Mouse (Mus musculus): ENCODE measurements around the gene Gm44790.

Gene Gm44790

DNA sequence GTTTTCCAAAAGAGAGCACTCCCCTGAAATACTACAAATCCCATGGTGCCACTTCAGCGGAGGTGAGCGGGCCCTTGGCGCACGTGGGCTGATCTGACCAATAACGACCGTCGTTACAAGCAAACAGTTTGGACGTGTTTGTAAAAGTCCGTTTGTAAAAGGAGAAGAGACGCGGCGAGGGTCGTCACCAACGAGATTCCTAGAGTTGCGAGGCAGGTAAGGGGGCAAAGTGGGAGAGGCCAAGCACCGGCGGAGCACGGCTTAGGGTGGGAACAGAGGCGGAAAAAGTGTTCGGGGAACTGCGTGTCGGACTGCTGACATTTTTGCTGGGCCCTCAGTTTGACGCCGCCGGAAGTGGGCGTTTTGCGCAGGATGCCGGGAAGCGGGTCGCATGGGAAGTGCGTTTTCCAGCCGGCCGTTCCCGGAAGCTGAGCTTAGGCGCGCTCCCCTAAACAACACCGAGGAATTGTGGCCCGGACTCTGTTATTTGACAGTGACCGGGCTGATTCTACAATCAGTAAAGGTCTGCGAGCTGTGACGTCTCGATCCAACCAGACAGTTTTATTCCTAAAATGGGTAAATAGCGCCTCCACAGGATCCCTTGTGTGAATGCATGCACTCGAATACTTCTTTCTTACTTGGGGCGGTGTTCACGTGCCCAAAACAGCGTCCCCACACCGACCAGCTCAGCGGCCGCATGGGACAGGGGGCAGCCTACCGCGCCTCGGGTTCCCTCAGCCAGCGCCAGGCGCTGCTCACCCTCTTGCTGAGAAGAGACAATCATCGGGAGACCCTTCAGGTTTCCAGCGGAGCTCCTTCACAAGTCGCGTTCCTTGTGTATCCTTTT, 12.0 kb downstream of the Gm44790 start, which contains the start of gene C87436:
Gene C87436, plus strand, starts transcription at position 103 of the 847 bp plus-strand sequence.
- ChIA-PET POLR2A (interaction anchor here (0.5 to 8.3 kb wide), 81 partner anchors 9 to 988 kb away, joined by 3 to 116 read pairs (median 5); partner anchors contain the start of genes Fam136a (in 3 of the 4), Snrpg (in 2 of the 4), Gfpt1 (in 1 of the 4) and Mxd1 (in 1 of the 4)), CTCF (interaction anchor here in 3 of 4 experiments (0.6 to 1.9 kb wide), 23 partner anchors 10 to 432 kb away, joined by 3 to 11 read pairs (median 4); partner anchors contain the start of genes Snrpg (in 2 of the 3) and Fam136a (in 1 of the 3))

DNA sequence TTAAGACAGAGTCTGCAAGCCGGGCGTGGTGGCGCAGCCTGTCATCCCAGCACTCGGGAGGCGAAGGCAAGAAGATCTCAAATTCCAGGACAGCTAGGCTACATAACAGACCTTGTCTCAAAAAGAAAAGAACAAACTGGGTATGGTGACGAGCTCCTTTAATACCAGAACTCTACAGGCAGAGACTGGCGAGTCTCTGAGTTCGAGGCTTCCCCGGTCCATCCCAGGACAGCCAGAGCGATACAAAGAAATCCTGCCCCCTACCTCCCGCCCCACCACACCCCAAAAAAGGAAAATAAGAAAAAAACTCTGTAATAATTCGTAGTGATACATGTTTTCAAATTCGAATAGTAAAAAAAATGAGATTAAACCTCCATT, 12.7 kb downstream of the Gm44790 start:
- CTCF ChIA-PET: interaction anchor here in 3 of 4 experiments (0.6 to 1.9 kb wide), 16 partner anchors 9 to 431 kb away, joined by 3 to 11 read pairs (median 4); partner anchors contain the start of genes Fam136a (in 1 of the 3) and Snrpg (in 1 of the 3)
- POLR2A ChIA-PET: interaction anchor here (0.5 to 8.3 kb wide), 67 partner anchors 8 to 989 kb away, joined by 3 to 116 read pairs (median 5); partner anchors contain the start of genes Fam136a (in 3 of the 4), Snrpg (in 2 of the 4), Gfpt1 (in 1 of the 4) and Mxd1 (in 1 of the 4)

DNA sequence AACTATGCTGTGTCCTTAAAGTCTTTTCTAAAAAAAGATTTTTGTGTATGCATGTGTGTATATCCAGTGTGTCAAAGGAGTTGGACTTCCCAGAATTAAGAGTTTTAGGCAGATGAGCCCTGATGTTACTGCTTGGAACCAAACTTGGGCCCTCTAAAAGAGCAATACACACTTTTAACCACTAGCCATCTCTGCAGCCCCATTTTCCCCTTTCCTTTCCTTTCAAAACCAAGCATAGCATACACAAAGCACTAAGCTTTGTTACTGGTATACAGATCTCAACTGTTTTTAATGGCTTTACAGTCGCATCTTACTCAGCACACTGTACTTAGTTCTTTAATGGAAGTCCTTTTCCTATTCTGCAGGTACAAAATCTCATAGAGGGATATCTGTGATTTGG, 13.1 kb downstream of the Gm44790 start:
- ChIA-PET CTCF (interaction anchor here in 2 of 4 experiments (0.7 to 1.9 kb wide), 8 partner anchors 18 to 160 kb away, joined by 3 to 11 read pairs (median 4); partner anchors contain the start of gene Snrpg (in 1 of the 2)), POLR2A (interaction anchor here in 3 of 4 experiments (0.6 to 8.3 kb wide), 42 partner anchors 10 to 229 kb away, joined by 3 to 116 read pairs (median 5); partner anchors contain the start of genes Snrpg (in 2 of the 3), Fam136a (in 1 of the 3), Mxd1 (in 1 of the 3) and Tia1 (in 1 of the 3))

DNA sequence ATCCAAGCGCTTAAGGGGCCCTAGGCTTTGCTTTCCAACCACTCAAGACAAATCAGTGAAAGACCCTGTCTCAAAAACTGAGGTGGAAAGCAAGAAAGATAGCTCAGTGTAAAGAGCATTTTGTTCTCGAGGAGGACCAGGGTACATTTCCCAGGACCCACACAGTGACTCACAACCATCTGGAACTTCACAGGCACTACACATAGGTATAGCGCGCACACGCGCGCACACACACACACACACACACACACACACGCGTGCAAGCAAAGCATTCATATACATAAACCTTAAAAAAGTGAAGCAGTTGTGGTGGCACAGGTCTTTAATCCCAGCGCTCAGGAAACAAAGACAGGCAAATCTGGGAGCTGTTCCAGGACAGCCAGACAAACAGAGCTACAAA, 15.1 kb downstream of the Gm44790 start:
- CTCF ChIA-PET: interaction anchor here in 1 of 4 experiments (0.5 to 0.6 kb wide), 2 partner anchors 44 to 328 kb away, joined by 6 to 7 read pairs; no protein-coding TSS in a partner anchor
- POLR2A ChIA-PET: interaction anchor here (0.5 to 8.3 kb wide), 24 partner anchors 9 to 379 kb away, joined by 3 to 116 read pairs (median 4); partner anchors contain the start of genes Snrpg (in 2 of the 4) and Tia1 (in 1 of the 4)

DNA sequence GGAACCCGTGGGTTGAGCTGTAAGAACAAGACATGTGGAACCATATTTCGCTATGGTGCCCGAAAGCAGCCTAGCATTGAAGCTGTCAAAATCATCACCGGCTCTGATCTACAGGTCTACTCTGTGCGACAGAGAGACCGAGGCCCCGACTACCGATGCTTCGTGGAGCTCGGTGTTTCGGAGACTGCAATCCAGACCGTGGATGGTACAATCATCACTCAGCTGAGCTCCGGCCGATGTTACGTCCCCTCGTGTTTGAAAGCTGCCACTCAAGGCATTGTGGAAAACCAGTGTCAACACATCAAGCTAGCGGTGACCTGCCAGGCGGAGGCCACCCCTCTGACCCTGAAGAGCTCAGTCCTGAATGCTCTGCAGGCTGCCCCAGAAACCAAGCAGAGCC, 19.1 kb downstream of the Gm44790 start:
- ChIA-PET POLR2A (interaction anchor here in 3 of 4 experiments (0.6 to 1.5 kb wide), 9 partner anchors 8 to 75 kb away, joined by 3 to 10 read pairs (median 4); partner anchors contain the start of gene Snrpg (in 1 of the 3)), CTCF (interaction anchor here in 2 of 4 experiments (0.7 to 1.0 kb wide), 3 partner anchors 63 to 169 kb away, joined by 3 read pairs; partner anchors contain the start of gene Fam136a (in 1 of the 2))

DNA sequence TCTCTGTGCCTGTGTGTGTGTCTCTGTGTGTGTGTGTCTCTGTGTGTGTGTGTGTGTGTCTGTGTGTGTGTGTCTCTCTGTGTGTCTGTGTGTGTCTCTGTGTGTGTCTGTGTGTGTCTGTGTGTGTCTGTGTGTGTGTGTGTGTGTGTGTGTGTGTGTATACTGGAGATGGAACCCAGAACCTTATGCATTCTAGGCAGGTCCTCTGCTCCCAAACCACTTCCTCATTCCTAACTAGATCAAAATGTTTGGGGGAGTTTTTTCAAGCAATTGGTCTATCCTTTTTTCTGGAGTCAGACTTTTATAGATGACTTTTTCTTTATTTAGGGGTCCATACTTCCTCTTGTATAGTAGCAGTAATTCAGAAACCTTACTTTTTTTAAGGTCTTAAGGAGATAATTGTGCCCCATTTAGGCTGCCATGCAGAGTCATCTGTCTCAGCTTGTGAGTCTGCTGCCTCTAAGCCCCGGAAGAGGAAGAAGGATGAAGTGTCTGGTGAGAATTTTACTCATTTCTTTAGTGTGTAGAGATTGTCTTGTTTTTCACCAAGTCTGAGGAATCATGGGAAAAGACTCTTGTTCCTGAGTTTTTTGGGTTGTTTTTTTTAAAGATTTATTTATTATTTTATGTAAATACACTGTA, 20.6 kb downstream of the Gm44790 start:
- CTCF ChIA-PET: interaction anchor here in 1 of 4 experiments (0.7 kb wide), 1 partner anchor 82 kb away, joined by 3 read pairs; no protein-coding TSS in a partner anchor
- POLR2A ChIA-PET: interaction anchor here (0.7 to 4.2 kb wide), 4 partner anchors 8 to 26 kb away, joined by 3 to 24 read pairs (median 3); partner anchors contain the start of gene C87436 (in 2 of the 4)

DNA sequence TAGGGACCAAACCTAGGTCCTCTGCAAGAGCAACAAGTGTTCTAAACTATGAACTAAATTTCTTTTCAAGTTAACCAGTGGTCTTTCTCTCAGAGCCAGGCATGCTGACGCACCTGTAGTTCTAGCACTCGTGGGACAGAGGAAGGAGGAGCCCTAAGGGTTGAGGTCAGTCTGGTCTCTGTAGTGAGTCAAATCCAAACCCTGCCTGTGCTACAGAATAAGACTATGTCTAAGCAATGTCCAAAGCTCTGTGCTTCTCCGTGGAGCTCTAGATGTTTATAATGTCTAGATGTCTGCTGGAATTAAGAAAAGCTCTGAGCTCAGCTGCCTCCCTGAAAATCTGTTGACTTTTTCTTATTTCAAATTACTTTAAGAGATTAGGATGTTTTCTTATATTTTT, 30.3 kb downstream of the Gm44790 start:
- ChIA-PET POLR2A (interaction anchor here in 3 of 4 experiments (0.9 to 9.7 kb wide), 11 partner anchors 9 to 91 kb away, joined by 3 to 78 read pairs (median 4); partner anchors contain the start of gene C87436 (in 2 of the 3)), CTCF (interaction anchor here in 2 of 4 experiments (0.6 to 1.3 kb wide), 2 partner anchors 18 to 772 kb away, joined by 3 to 5 read pairs; partner anchors contain the start of gene C87436 (in 1 of the 2))

DNA sequence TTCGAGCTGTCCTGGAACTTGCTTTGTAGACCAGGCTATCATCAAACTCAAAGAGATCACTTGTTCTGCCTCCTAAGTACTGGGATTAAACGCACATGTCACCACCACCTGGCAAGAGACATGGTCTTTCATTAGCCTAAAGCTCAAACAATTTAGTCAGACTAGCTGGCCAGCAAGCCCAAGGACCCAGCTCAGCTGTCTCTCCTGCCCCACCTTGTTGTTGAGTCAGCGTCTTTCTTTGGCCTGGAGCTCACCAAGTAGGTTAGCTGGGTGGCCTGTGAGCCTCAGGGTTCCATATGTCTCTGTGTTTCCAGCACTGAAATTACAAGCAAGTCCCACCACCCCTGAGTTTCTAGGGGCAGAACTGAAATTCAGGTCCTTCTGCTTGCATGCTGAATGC, 36.6 kb downstream of the Gm44790 start:
- CTCF ChIA-PET: interaction anchor here in 1 of 4 experiments (0.6 kb wide), 1 partner anchor 899 kb away, joined by 3 read pairs; no protein-coding TSS in a partner anchor
- POLR2A ChIA-PET: interaction anchor here in 3 of 4 experiments (0.7 to 9.7 kb wide), 9 partner anchors 8 to 72 kb away, joined by 3 to 78 read pairs (median 3); partner anchors contain the start of gene C87436 (in 1 of the 3)

DNA sequence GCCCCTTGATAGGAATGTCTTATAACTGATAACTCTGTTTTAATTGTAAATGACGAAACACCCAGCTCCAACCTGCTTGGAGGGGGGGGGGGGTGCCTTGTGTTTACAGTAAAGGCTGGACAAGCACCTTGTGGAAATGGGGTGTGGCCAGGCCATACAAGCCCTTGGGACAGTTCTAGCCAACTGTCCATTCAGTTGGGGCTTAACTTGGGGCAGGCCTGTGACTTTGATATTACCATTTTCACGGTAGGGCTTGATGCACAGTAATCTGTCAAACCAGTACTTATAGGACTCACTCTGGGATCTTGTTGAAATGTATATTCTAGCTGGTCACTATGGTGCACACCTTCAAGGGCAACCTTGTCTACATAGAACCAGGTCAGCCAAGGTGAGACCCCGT, 44.9 kb downstream of the Gm44790 start:
- POLR2A ChIA-PET: interaction anchor here (0.6 to 18.2 kb wide), 46 partner anchors 9 to 1020 kb away, joined by 3 to 335 read pairs (median 8); partner anchors contain the start of genes C87436 (in 3 of the 4), Pcbp1 (in 3 of the 4), Snrpg (in 2 of the 4) and Tia1 (in 2 of the 4)
- CTCF ChIA-PET: interaction anchor here in 1 of 4 experiments (1.0 to 2.0 kb wide), 2 partner anchors 18 to 65 kb away, joined by 3 to 6 read pairs; no protein-coding TSS in a partner anchor

DNA sequence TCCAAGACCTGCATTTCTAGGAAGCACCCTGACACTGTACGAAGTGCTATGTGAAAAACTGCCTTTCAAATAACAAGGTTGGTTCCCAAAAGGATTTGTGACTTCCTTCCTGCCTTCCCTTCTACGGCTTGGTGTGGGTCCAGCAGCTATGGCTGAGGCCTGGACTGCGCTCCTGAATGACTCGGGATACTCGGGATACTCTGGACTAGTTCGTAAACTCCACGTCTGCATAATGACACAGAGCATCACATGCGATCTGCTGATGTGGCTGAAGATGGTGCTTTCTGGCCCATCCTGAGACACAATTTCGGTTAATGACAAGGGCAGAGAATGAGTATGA, 45.3 kb downstream of the Gm44790 start:
- POLR2A ChIA-PET: interaction anchor here (0.6 to 18.2 kb wide), 102 partner anchors 9 to 1604 kb away, joined by 3 to 335 read pairs (median 6); partner anchors contain the start of genes Pcbp1 (in 4 of the 4), C87436 (in 3 of the 4), Snrpg (in 3 of the 4) and Tia1 (in 3 of the 4)
- CTCF ChIA-PET: interaction anchor here in 2 of 4 experiments (0.5 to 2.0 kb wide), 6 partner anchors 18 to 186 kb away, joined by 3 to 6 read pairs (median 4); partner anchors contain the start of gene C87436 (in 1 of the 2)

DNA sequence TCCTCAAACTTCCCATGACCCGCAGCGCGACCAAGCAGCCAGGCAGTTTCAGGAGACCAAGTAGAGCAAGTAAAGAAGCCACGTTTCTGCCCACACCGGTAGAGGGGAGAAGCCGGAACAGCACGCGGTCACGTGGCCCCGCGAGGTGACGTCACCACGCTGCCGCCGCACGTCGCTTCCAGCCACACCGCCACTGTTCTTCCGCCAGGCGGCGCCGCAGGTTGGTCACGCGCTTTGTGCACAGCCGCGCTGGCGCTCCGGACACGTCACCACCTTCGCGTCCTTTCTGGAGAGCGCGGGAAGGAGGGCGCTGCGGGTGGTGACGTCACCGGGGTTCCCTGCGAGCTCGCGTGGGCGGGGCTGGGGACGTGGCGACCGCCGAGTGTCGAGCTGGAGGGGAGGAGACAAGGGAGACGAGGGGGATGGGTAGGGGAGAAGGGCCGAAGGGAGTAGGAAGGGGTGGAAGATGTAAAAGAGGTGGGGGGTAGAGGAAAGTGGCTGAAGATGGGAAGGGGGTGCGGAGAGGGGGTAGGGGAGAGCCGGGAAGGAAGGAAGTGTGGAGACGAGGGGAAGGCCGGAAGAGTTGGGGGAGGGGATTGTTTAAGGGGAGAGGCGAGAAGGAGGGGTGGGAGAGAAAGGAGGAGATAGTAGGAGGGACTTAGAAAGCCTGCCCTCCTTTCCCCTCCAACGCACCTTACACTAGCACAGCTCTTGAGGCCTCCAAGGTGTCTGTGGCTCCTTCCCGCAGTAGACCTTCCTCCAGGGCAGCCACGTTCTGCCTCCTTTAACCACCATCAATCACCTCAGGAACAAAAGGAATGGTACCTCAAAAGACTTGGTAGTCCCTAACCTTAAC, 45.9 kb downstream of the Gm44790 start:
- POLR2A ChIA-PET: interaction anchor here (0.5 to 18.2 kb wide), 142 partner anchors 8 to 1603 kb away, joined by 3 to 335 read pairs (median 5); partner anchors contain the start of genes Pcbp1 (in 4 of the 4), Snrpg (in 4 of the 4), C87436 (in 3 of the 4) and Fam136a (in 3 of the 4)
- CTCF ChIA-PET: interaction anchor here in 3 of 4 experiments (0.5 to 2.0 kb wide), 20 partner anchors 15 to 427 kb away, joined by 3 to 11 read pairs (median 4); partner anchors contain the start of genes C87436 (in 2 of the 3) and Fam136a (in 1 of the 3)

DNA sequence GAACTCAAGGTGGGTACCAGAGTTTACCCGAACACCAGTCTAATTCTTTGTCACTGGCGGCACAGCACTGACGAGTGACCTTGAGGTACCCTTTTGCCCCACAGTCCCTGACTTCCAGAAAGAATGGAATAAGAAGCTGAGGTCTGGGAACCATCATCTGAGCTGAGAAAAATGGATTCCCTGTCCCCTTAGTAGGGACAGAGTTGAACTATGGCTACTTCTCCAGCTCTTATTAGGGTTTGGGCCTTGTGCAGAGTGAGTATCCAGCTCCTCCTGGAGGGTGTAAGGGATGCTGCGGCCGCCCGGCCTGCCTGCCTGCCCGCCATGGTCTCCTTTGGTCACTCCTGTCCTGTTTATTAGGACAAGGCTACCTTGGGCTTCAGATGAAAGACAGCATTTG, 46.6 kb downstream of the Gm44790 start:
- ChIA-PET CTCF (interaction anchor here in 3 of 4 experiments (0.7 to 2.0 kb wide), 11 partner anchors 15 to 126 kb away, joined by 3 to 11 read pairs (median 4); partner anchors contain the start of genes C87436 (in 1 of the 3) and Fam136a (in 1 of the 3)), POLR2A (interaction anchor here (0.5 to 18.2 kb wide), 92 partner anchors 8 to 1021 kb away, joined by 3 to 335 read pairs (median 6); partner anchors contain the start of genes Pcbp1 (in 4 of the 4), Snrpg (in 4 of the 4), C87436 (in 3 of the 4) and Cct7 (in 2 of the 4))

DNA sequence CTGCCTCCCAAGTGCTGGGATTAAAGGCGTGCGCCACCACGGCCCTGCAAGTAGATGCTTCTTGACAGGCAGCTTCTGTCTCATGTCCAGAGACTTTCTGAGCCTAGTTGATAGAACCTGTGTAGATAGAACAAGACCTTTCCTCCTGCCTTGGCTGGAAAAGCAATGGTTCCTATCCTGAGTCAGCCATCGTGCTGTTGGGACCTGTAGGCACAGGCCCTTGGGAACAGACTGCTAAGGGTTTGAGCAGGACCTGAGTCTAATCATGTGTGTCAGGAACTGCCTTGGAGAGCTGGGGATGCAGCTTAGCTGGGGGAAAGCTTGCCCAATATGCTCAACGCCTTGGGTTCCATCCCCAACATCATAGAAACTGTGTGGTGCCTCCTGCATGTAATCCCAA, 47.6 kb downstream of the Gm44790 start:
- POLR2A ChIA-PET: interaction anchor here in 3 of 4 experiments (0.6 to 18.2 kb wide), 39 partner anchors 9 to 167 kb away, joined by 3 to 335 read pairs (median 7); partner anchors contain the start of genes Pcbp1 (in 3 of the 3), Snrpg (in 3 of the 3), C87436 (in 2 of the 3) and Fam136a (in 1 of the 3)
- CTCF ChIA-PET: interaction anchor here in 2 of 4 experiments (1.4 to 2.0 kb wide), 3 partner anchors 11 to 125 kb away, joined by 3 to 11 read pairs (median 8); partner anchors contain the start of gene C87436 (in 1 of the 2)

DNA sequence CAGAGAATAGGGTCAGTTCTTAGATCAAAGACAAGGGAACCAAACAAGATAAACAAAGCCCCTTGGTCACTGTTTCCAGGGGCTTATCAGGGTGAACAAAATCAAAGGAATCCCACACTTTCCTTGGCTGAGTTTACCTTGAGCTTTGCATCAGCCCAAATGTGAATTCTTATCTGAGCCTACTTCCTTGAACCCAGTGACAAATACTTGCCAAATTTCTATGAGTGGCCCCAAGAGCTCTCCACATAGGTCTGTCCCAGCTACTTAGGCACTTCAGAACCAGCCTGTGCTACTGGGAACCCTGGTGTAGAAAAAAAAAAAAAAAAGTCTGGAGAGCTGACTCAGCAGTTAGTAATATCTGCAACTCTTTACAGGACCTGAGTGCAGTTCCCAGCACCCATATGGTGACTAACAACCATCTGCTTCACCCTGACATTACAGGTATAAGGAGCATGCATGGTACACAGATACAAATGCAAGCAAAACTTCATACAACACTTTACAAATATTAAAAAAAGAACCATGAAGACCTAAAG, 48.3 kb downstream of the Gm44790 start:
- ChIA-PET CTCF (interaction anchor here in 1 of 4 experiments (1.2 to 1.7 kb wide), 2 partner anchors 11 to 22 kb away, joined by 7 to 8 read pairs; no protein-coding TSS in a partner anchor), POLR2A (interaction anchor here in 3 of 4 experiments (0.6 to 18.2 kb wide), 40 partner anchors 9 to 187 kb away, joined by 3 to 335 read pairs (median 6); partner anchors contain the start of genes Pcbp1 (in 3 of the 3), Snrpg (in 3 of the 3), C87436 (in 2 of the 3) and Fam136a (in 1 of the 3))

Data from embryonic stem cell, embryonic (primary cell).